Mouse (Mus musculus) ES-E14 (cell line): Measurements from ENCODE around the gene Tmbim4. TPM values are rescaled to one million over a fixed set of nuclear protein-coding genes. Genes with fewer than 3 reads are reported as not detected.

ENCODE experiments used
- DNase-seq: peaks from one replicate; pipeline ENCODE4 v3.0.0-alpha.2; 2013; ENCODE audit warnings: low read depth, low spot score
- H3K27ac ChIP-seq: 2 replicates; pipeline ENCODE4 v1.5.1; 2012; ENCODE audit warnings: low read depth, mild to moderate bottlenecking, low read length, moderate library complexity, mixed read lengths; ENCODE audit not compliant: poor library complexity, insufficient read depth, severe bottlenecking
- H3K36me3 ChIP-seq: 2 replicates; pipeline ENCODE4 v1.6.1; 2012; ENCODE audit warnings: mild to moderate bottlenecking, low read length, moderate library complexity, mixed read lengths; ENCODE audit not compliant: control insufficient read depth, poor library complexity, insufficient read depth, severe bottlenecking
- H3K4me1 ChIP-seq, 2 experiments: fragments of 150-350 bp in 1 of 2; sonication (generic) in 1 of 2; 2 replicates each; pipeline ENCODE4 v1.6.1; 2012; ENCODE audit warnings: low read length in 2 of 2, mild to moderate bottlenecking in 1 of 2, mixed read lengths in 1 of 2; ENCODE audit not compliant: control insufficient read depth in 2 of 2, insufficient read depth in 2 of 2, poor library complexity in 1 of 2
- H3K4me3 ChIP-seq, 2 experiments: fragments of 150-350 bp in 1 of 2; sonication (generic) in 1 of 2; 2 replicates each; pipeline ENCODE4 v1.5.1; 2012; ENCODE audit warnings: low read length in 2 of 2, low read depth in 1 of 2, mild to moderate bottlenecking in 1 of 2, mixed read lengths in 1 of 2; ENCODE audit not compliant: insufficient read depth in 1 of 2, poor library complexity in 1 of 2, severe bottlenecking in 1 of 2
- H3K9ac ChIP-seq: 2 replicates; pipeline ENCODE4 v1.6.1; 2012; ENCODE audit warnings: low read depth, mild to moderate bottlenecking, low read length, mixed read lengths; ENCODE audit not compliant: poor library complexity, insufficient read depth, severe bottlenecking
- H3K9me3 ChIP-seq: fragments of 150-350 bp; sonication (generic); 2 replicates; pipeline ENCODE4 v1.6.1; 2012; ENCODE audit warnings: low read depth, mild to moderate bottlenecking, low read length; ENCODE audit not compliant: control insufficient read depth, insufficient read depth
- CHD2 ChIP-seq: IDR thresholded peaks from 2 replicates; pipeline ENCODE4 v1.6.1; 2014; ENCODE audit warnings: mild to moderate bottlenecking, low read depth, low read length, inconsistent platforms
- HCFC1 ChIP-seq: IDR thresholded peaks from 2 replicates; pipeline ENCODE4 v1.6.1; 2012; ENCODE audit warnings: low read length, inconsistent platforms, borderline replicate concordance; ENCODE audit not compliant: insufficient read depth
- MAFK ChIP-seq: IDR thresholded peaks from 2 replicates; pipeline ENCODE4 v1.6.1; 2014; ENCODE audit warnings: mild to moderate bottlenecking, low read depth, low read length, inconsistent platforms; ENCODE audit not compliant: insufficient read depth
- ZC3H11A ChIP-seq: IDR thresholded peaks from 2 replicates; pipeline ENCODE4 v1.6.1; 2012; ENCODE audit warnings: low read depth, mild to moderate bottlenecking, inconsistent platforms, low read length, borderline replicate concordance
- ZNF384 ChIP-seq: IDR thresholded peaks from 2 replicates; pipeline ENCODE4 v1.6.1; 2012; ENCODE audit warnings: low read depth, low read length, inconsistent platforms
- in situ Hi-C, 2 experiments: fragments of 600-800 bp; cut with MboI; formaldehyde crosslinking; loops; one replicate each; pipeline ENCODE4 v1.15.1; 2025; ENCODE audit warnings: low sequenced_read_pairs in 2 of 2, inconsistent platforms in 1 of 2; ENCODE audit not compliant: unreplicated experiment in 2 of 2
- total RNA-seq: library from RNA; depleted of rRNA; stranded (reverse); fragments of 300-350 nt; gene quantifications from 2 replicates; pipeline ENCODE4 v1.2.3, GENCODE M21; 2012

The Tmbim4 gene
- total RNA-seq, 1 experiment, result 125 TPM

- Histone ChIP-seq H3K4me1 (peaks cover 0 to 2% of the 10 kb centered on the region in 2 experiments; a peak in 1 of 4 replicates), H3K9me3 (no peaks in the 10 kb centered on the region), H3K4me3 (no peak overlapping the region), H3K27ac (no peak overlapping the region), H3K36me3 (peaks cover 23% of the 10 kb centered on the region), H3K9ac (no peak overlapping the region)
- peak; percentile 72 for DNase-seq
- in situ Hi-C loops, result no loop called here
- TF ChIP-seq HCFC1 (no peak), ZNF384 (no peak), MAFK (no peak), CHD2 (no peak), ZC3H11A (no peak)
Observed at GRCm38 (mm10) chr10:120231718-120232117, 30.3 kb downstream of the Tmbim4 start.

GRCm38 (mm10) chr10:120233655-120234367, 32.4 kb downstream of the Tmbim4 start:
- TF ChIP-seq HCFC1 (no peak), ZC3H11A (peak; percentile 46; the same call in 1 of the 2 replicates)
- DNase-seq, result no peak
- H3K9ac ChIP-seq, result peak overlapping the region; percentile 57; the same call in 1 of the 2 replicates
- H3K4me1 ChIP-seq, result no peaks in the 10 kb centered on the region
- H3K4me3 ChIP-seq, result peak overlapping the region in 1 of 2 experiments; percentile 7; a peak in 1 of 4 replicates
- no peaks in the 10 kb centered on the region for H3K9me3 ChIP-seq
- H3K36me3 ChIP-seq, result peaks cover 17% of the 10 kb centered on the region
- no peak overlapping the region; the same call in 1 of the 2 replicates for H3K27ac ChIP-seq
- in situ Hi-C loops, result no loop called here

- no peaks in the 10 kb centered on the region for H3K9me3 ChIP-seq
- no peak overlapping the region for H3K9ac ChIP-seq
- in situ Hi-C loops, result no loop called here
- H3K4me1 ChIP-seq, result no peaks in the 10 kb centered on the region
- TF ChIP-seq ZC3H11A (no peak), HCFC1 (no peak), ZNF384 (no peak), CHD2 (no peak), MAFK (no peak)
- H3K27ac ChIP-seq, result no peak overlapping the region
- H3K36me3 ChIP-seq, result no peaks in the 10 kb centered on the region
- DNase-seq, result no peak
- H3K4me3 ChIP-seq, result no peak overlapping the region
Observed at GRCm38 (mm10) chr10:120236855-120237254, 35.5 kb downstream of the Tmbim4 start.

GRCm38 (mm10) chr10:120238241-120238640, 36.9 kb downstream of the Tmbim4 start:
- H3K4me1 ChIP-seq, result no peaks in the 10 kb centered on the region
- TF ChIP-seq ZNF384 (no peak), HCFC1 (no peak), MAFK (no peak), CHD2 (no peak), ZC3H11A (no peak)
- H3K9ac ChIP-seq, result no peak overlapping the region
- H3K4me3 ChIP-seq, result no peak overlapping the region
- in situ Hi-C loops, result no loop called here
- no peak for DNase-seq
- no peak overlapping the region for H3K27ac ChIP-seq
- no peaks in the 10 kb centered on the region for H3K36me3 ChIP-seq
- H3K9me3 ChIP-seq, result no peaks in the 10 kb centered on the region

- Histone ChIP-seq H3K27ac (no peak overlapping the region), H3K4me3 (no peak overlapping the region), H3K9ac (no peak overlapping the region), H3K36me3 (no peaks in the 10 kb centered on the region), H3K4me1 (0 out of 4 replicates have a peak, but pooled peaks cover 0 to 2% of the 10 kb centered on the region in 2 experiments), H3K9me3 (no peaks in the 10 kb centered on the region)
- no peak for DNase-seq
- no peak for TF ChIP-seq MAFK
- no peak for TF ChIP-seq ZNF384
- no peak for TF ChIP-seq CHD2
- TF ChIP-seq HCFC1, result no peak
- TF ChIP-seq ZC3H11A, result no peak
- in situ Hi-C loops, result no loop called here
Observed at GRCm38 (mm10) chr10:120239476-120239875, 38.1 kb downstream of the Tmbim4 start.
